Mouse (Mus musculus): ENCODE data around the gene Des. TPM values are rescaled to one million over a fixed set of nuclear protein-coding genes. Genes with fewer than 3 reads are reported as not detected.

Des gene
- total RNA-seq, 2 experiments from 2014 or later = 1,482 to 1,503 TPM

Other genes starting within 250 kb of the Des start
- gene Nhej1, start 235.1 kb upstream of the Des start, total RNA-seq (2021) = 1 to 10 TPM; 4.0 to 5.4 TPM
- not detected for gene Slc23a3, start 226.4 kb upstream of the Des start, total RNA-seq (2021)
- gene Cnppd1, start 217.6 kb upstream of the Des start, total RNA-seq (2021) = 10 to 100 TPM; 20.1 to 22.3 TPM
- gene Retreg2, start 217.6 kb upstream of the Des start, total RNA-seq (2021) = 10 to 100 TPM; 18.1 to 21.5 TPM
- gene Zfand2b, start 191.7 kb upstream of the Des start, total RNA-seq (2021) = 10 to 100 TPM; 12.4 to 14.0 TPM
- 10 to 100 TPM; 20.8 to 24.2 TPM for gene Abcb6, start 179.9 kb upstream of the Des start, total RNA-seq (2021)
- 1 to 10 TPM; 6.8 to 9.4 TPM for gene Ankzf1, start 168.2 kb upstream of the Des start, total RNA-seq (2021)
- 10 to 100 TPM; 50.8 to 51.0 TPM for gene Atg9a, start 168.1 kb upstream of the Des start, total RNA-seq (2021)
- gene Glb1l, start 149.5 kb upstream of the Des start, total RNA-seq (2021) = 1 to 10 TPM; 6.5 to 8.6 TPM
- 10 to 100 TPM; 31.8 to 40.3 TPM for gene Stk16, start 149.5 kb upstream of the Des start, total RNA-seq (2021)
- 100 to 1,000 TPM; 490 to 573 TPM for gene Tuba4a, start 140.5 kb upstream of the Des start, total RNA-seq (2021)
- gene A630095N17Rik, start 128.2 kb upstream of the Des start, total RNA-seq (2021) = not detected
- gene Dnajb2, start 123.9 kb upstream of the Des start, total RNA-seq (2021) = 10 to 100 TPM; 32.4 to 38.8 TPM
- gene Ptprn, start 95.8 kb upstream of the Des start, total RNA-seq (2021) = under 1 TPM; 0.65 to 0.68 TPM
- not detected for gene Resp18, start 81.9 kb upstream of the Des start, total RNA-seq (2021)
- gene Dnpep, start 42.3 kb upstream of the Des start, total RNA-seq (2021) = 10 to 100 TPM; 51.0 to 53.8 TPM
- gene Speg, start 15.0 kb downstream of the Des start, total RNA-seq (2021) = 100 to 1,000 TPM; 196 to 209 TPM
- 10 to 100 TPM; 35.6 to 39.7 TPM for gene Gmppa, start 75.6 kb downstream of the Des start, total RNA-seq (2021)
- not detected for gene Asic4, start 90.1 kb downstream of the Des start, total RNA-seq (2021)
- gene Chpf, start 119.0 kb downstream of the Des start, total RNA-seq (2021) = 10 to 100 TPM; 22.2 to 32.0 TPM
- gene Tmem198, start 119.2 kb downstream of the Des start, total RNA-seq (2021) = under 1 TPM; 0.68 to 0.87 TPM
- 100 to 1,000 TPM; 107 to 122 TPM for gene Obsl1, start 146.1 kb downstream of the Des start, total RNA-seq (2021)
- gene Inha, start 146.7 kb downstream of the Des start, total RNA-seq (2021) = 10 to 100 TPM; 11.9 to 12.8 TPM
- 1 to 10 TPM; 7.5 to 8.9 TPM for gene Stk11ip, start 161.2 kb downstream of the Des start, total RNA-seq (2021)
- 10 to 100 TPM in 1 of 2 experiments, 1 to 10 TPM in 1; 6.4 to 14.0 TPM for gene Slc4a3, start 185.9 kb downstream of the Des start, total RNA-seq (2021)

Data from gastrocnemius, postnatal 10 days (tissue).